Mouse (Mus musculus) thymus, postnatal 25 days (tissue): ENCODE measurements around the gene Cpsf3.

Experiments
- DNase-seq: peaks from one replicate; pipeline ENCODE4 v3.0.0; 2022

The Cpsf3 gene

GRCm38 (mm10) chr12:21337171-21337570, 52.0 kb downstream of the Cpsf3 start:
- DNase-seq, result no peak

GRCm38 (mm10) chr12:21340674-21341073, 55.5 kb downstream of the Cpsf3 start:
- no peak for DNase-seq

- DNase-seq, result no peak
Measured at GRCm38 (mm10) chr12:21346972-21347371, 61.8 kb downstream of the Cpsf3 start.

GRCm38 (mm10) chr12:21350113-21350876, 65.1 kb downstream of the Cpsf3 start:
- no peak for DNase-seq

GRCm38 (mm10) chr12:21353681-21354080, 68.5 kb downstream of the Cpsf3 start:
- DNase-seq, result no peak

GRCm38 (mm10) chr12:21362686-21363085, 77.5 kb downstream of the Cpsf3 start:
- DNase-seq, result no peak

GRCm38 (mm10) chr12:21363195-21363594, 78.0 kb downstream of the Cpsf3 start:
- DNase-seq, result no peak
